Mouse (Mus musculus) kidney, adult 2 months (tissue): ENCODE data around the gene Cyb5b.

ENCODE experiments used
- CTCF ChIP-seq: fragments of 200-500 bp; conservative IDR thresholded peaks from 2 replicates; pipeline ENCODE4 v1.5.1; 2011; ENCODE audit warnings: low read depth, mild to moderate bottlenecking, control low read depth, low read length, moderate library complexity, mixed read lengths; ENCODE audit not compliant: insufficient read depth, insufficient read length
- POLR2A ChIP-seq: fragments of 200-500 bp; IDR thresholded peaks from one replicate; pipeline ENCODE4 v1.6.1; 2011; ENCODE audit warnings: low read depth, low read length, control low read depth

GRCm38 (mm10) chr8:107187631-107188030, 37.2 kb downstream of the Cyb5b start:
- TF ChIP-seq POLR2A, result no peak
- TF ChIP-seq CTCF, result no peak
